Mouse (Mus musculus) ES-E14 (cell line): ENCODE measurements around the gene Npas2. TPM values are rescaled to one million over a fixed set of nuclear protein-coding genes. Genes with fewer than 3 reads are reported as not detected.

Experiments used
- DNase-seq: peaks from one replicate; pipeline ENCODE4 v3.0.0-alpha.2; 2013; ENCODE audit warnings: low read depth, low spot score
- H3K27ac ChIP-seq: 2 replicates; pipeline ENCODE4 v1.5.1; 2012; ENCODE audit warnings: low read depth, mild to moderate bottlenecking, low read length, moderate library complexity, mixed read lengths; ENCODE audit not compliant: poor library complexity, insufficient read depth, severe bottlenecking
- H3K36me3 ChIP-seq: 2 replicates; pipeline ENCODE4 v1.6.1; 2012; ENCODE audit warnings: mild to moderate bottlenecking, low read length, moderate library complexity, mixed read lengths; ENCODE audit not compliant: control insufficient read depth, poor library complexity, insufficient read depth, severe bottlenecking
- H3K4me1 ChIP-seq, 2 experiments: fragments of 150-350 bp in 1 of 2; sonication (generic) in 1 of 2; 2 replicates each; pipeline ENCODE4 v1.6.1; 2012; ENCODE audit warnings: low read length in 2 of 2, mild to moderate bottlenecking in 1 of 2, mixed read lengths in 1 of 2; ENCODE audit not compliant: control insufficient read depth in 2 of 2, insufficient read depth in 2 of 2, poor library complexity in 1 of 2
- H3K4me3 ChIP-seq, 2 experiments: fragments of 150-350 bp in 1 of 2; sonication (generic) in 1 of 2; 2 replicates each; pipeline ENCODE4 v1.5.1; 2012; ENCODE audit warnings: low read length in 2 of 2, low read depth in 1 of 2, mild to moderate bottlenecking in 1 of 2, mixed read lengths in 1 of 2; ENCODE audit not compliant: insufficient read depth in 1 of 2, poor library complexity in 1 of 2, severe bottlenecking in 1 of 2
- H3K9ac ChIP-seq: 2 replicates; pipeline ENCODE4 v1.6.1; 2012; ENCODE audit warnings: low read depth, mild to moderate bottlenecking, low read length, mixed read lengths; ENCODE audit not compliant: poor library complexity, insufficient read depth, severe bottlenecking
- H3K9me3 ChIP-seq: fragments of 150-350 bp; sonication (generic); 2 replicates; pipeline ENCODE4 v1.6.1; 2012; ENCODE audit warnings: low read depth, mild to moderate bottlenecking, low read length; ENCODE audit not compliant: control insufficient read depth, insufficient read depth
- CHD2 ChIP-seq: IDR thresholded peaks from 2 replicates; pipeline ENCODE4 v1.6.1; 2014; ENCODE audit warnings: mild to moderate bottlenecking, low read depth, low read length, inconsistent platforms
- HCFC1 ChIP-seq: IDR thresholded peaks from 2 replicates; pipeline ENCODE4 v1.6.1; 2012; ENCODE audit warnings: low read length, inconsistent platforms, borderline replicate concordance; ENCODE audit not compliant: insufficient read depth
- MAFK ChIP-seq: IDR thresholded peaks from 2 replicates; pipeline ENCODE4 v1.6.1; 2014; ENCODE audit warnings: mild to moderate bottlenecking, low read depth, low read length, inconsistent platforms; ENCODE audit not compliant: insufficient read depth
- ZC3H11A ChIP-seq: IDR thresholded peaks from 2 replicates; pipeline ENCODE4 v1.6.1; 2012; ENCODE audit warnings: low read depth, mild to moderate bottlenecking, inconsistent platforms, low read length, borderline replicate concordance
- ZNF384 ChIP-seq: IDR thresholded peaks from 2 replicates; pipeline ENCODE4 v1.6.1; 2012; ENCODE audit warnings: low read depth, low read length, inconsistent platforms
- in situ Hi-C, 2 experiments: fragments of 600-800 bp; cut with MboI; formaldehyde crosslinking; loops; one replicate each; pipeline ENCODE4 v1.15.1; 2025; ENCODE audit warnings: low sequenced_read_pairs in 2 of 2, inconsistent platforms in 1 of 2; ENCODE audit not compliant: unreplicated experiment in 2 of 2
- total RNA-seq: library from RNA; depleted of rRNA; stranded (reverse); fragments of 300-350 nt; gene quantifications from 2 replicates; pipeline ENCODE4 v1.2.3, GENCODE M21; 2012; rRNA removed

The Npas2 gene
- total RNA-seq, result 0.09 and 0.42 TPM in 2 replicates

GRCm38 (mm10) chr1:39192997-39193861, at the start of gene Npas2:
TSS of gene Npas2 (plus strand) at chr1:39193731.
- Histone ChIP-seq H3K4me1 (peaks cover 0 to 6% of the 10 kb centered on the region in 2 experiments; a peak in 1 of 4 replicates), H3K4me3 (peak within 1 kb of the TSS; percentile 73 to 98), H3K9me3 (no peaks in the 10 kb centered on the region), H3K27ac (no peak within 1 kb of the TSS), H3K9ac (peak within 1 kb of the TSS; percentile 87), H3K36me3 (no peaks in the 10 kb centered on the region)
- TF ChIP-seq ZC3H11A (no peak), MAFK (no peak), ZNF384 (no peak), CHD2 (no peak), HCFC1 (no peak)
- in situ Hi-C loops, result loop anchor here in 1 of 2 experiments (25.0 kb wide), 1 partner anchor 181 kb away; no protein-coding TSS in a partner anchor
- DNase-seq, result no peak

- Histone ChIP-seq H3K27ac (no peak overlapping the region), H3K4me1 (peaks cover 0 to 6% of the 10 kb centered on the region in 2 experiments; a peak in 1 of 4 replicates), H3K9me3 (no peaks in the 10 kb centered on the region), H3K36me3 (no peaks in the 10 kb centered on the region), H3K4me3 (no peak overlapping the region), H3K9ac (no peak overlapping the region)
- TF ChIP-seq CHD2 (no peak), ZNF384 (no peak), MAFK (no peak), ZC3H11A (no peak), HCFC1 (no peak)
- no peak for DNase-seq
- in situ Hi-C loops, result no loop called here
Observed at GRCm38 (mm10) chr1:39156778-39157177, 36.8 kb upstream of the Npas2 start.

GRCm38 (mm10) chr1:39160167-39160566, 33.4 kb upstream of the Npas2 start:
- Histone ChIP-seq H3K4me3 (no peak overlapping the region), H3K36me3 (no peaks in the 10 kb centered on the region), H3K27ac (no peak overlapping the region), H3K9ac (no peak overlapping the region), H3K4me1 (peaks cover 0 to 6% of the 10 kb centered on the region in 2 experiments; a peak in 1 of 4 replicates), H3K9me3 (no peaks in the 10 kb centered on the region)
- no peak for DNase-seq
- in situ Hi-C loops, result no loop called here
- TF ChIP-seq ZC3H11A (no peak), MAFK (no peak), ZNF384 (no peak), HCFC1 (no peak), CHD2 (no peak)

- H3K9me3 ChIP-seq, result no peaks in the 10 kb centered on the region
- H3K9ac ChIP-seq, result no peak overlapping the region
- no peak overlapping the region for H3K27ac ChIP-seq
- H3K36me3 ChIP-seq, result no peaks in the 10 kb centered on the region
- no peaks in the 10 kb centered on the region for H3K4me1 ChIP-seq
- TF ChIP-seq CHD2 (no peak), ZC3H11A (no peak), HCFC1 (no peak), MAFK (no peak), ZNF384 (no peak)
- in situ Hi-C loops, result no loop called here
- no peak overlapping the region for H3K4me3 ChIP-seq
- DNase-seq, result no peak
Observed at GRCm38 (mm10) chr1:39163077-39163476, 30.5 kb upstream of the Npas2 start.
